ENCODE assay signal across 28 mouse cellular contexts in the genomic region with DNA sequence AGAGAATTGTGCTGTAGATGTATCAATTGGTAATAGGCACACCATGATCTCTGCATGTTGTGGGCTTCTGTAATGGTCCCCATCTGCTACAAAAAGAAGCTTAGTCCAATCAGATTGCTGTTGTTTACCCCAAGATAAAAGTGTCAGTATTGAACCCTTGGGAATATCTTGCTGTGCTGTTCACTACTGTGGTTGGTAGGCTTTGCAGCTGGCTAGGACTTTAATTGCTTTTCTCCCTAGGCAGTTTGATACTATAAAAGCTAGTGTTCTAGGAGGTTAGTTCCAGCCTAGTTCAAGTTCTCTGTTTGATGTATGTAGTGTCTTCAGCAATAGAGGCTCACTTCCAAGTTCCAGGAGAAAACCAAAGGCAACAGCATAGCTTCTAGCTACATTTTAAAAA.
"Had no signal": no experiment of that assay in that cellular context is flagged by ENCODE, and none has a peak within 500 bp of the region (broad histone marks: within the 10 kb centered on the region; RNA-seq: fewer than 3 reads in every experiment).

No protein-coding gene starts in this region.

- H3K9ac ChIP-seq: embryonic facial prominence, embryonic 12.5 days; embryonic facial prominence, embryonic 13.5 days; embryonic facial prominence, embryonic 15.5 days; forebrain, embryonic 12.5 days; forebrain, embryonic 15.5 days; forebrain, postnatal 0 days had no signal

- H3K27me3 ChIP-seq: embryonic facial prominence, embryonic 12.5 days; embryonic facial prominence, embryonic 13.5 days; embryonic facial prominence, embryonic 15.5 days; forebrain, embryonic 12.5 days; forebrain, embryonic 15.5 days had no signal

- H3K27ac ChIP-seq: embryonic facial prominence, embryonic 10.5 days; embryonic facial prominence, embryonic 12.5 days; embryonic facial prominence, embryonic 13.5 days; embryonic facial prominence, embryonic 15.5 days; forebrain, embryonic 10.5 days; forebrain, embryonic 12.5 days; forebrain, embryonic 15.5 days; gastrocnemius, adult 2 months; heart, adult 2 months had no signal

- H3K9me3 ChIP-seq: embryonic facial prominence, embryonic 10.5 days; embryonic facial prominence, embryonic 12.5 days; embryonic facial prominence, embryonic 13.5 days; embryonic facial prominence, embryonic 15.5 days; forebrain, embryonic 10.5 days; forebrain, embryonic 12.5 days; forebrain, embryonic 15.5 days had no signal

- H3K4me1 ChIP-seq: embryonic facial prominence, embryonic 10.5 days; embryonic facial prominence, embryonic 12.5 days; embryonic facial prominence, embryonic 13.5 days; embryonic facial prominence, embryonic 15.5 days; forebrain, embryonic 10.5 days; forebrain, embryonic 12.5 days; forebrain, embryonic 15.5 days had no signal

- H3K36me3 ChIP-seq: embryonic facial prominence, embryonic 10.5 days; embryonic facial prominence, embryonic 12.5 days; embryonic facial prominence, embryonic 13.5 days; embryonic facial prominence, embryonic 15.5 days; forebrain, embryonic 10.5 days; forebrain, embryonic 12.5 days; forebrain, embryonic 15.5 days had no signal

- H3K4me2 ChIP-seq: embryonic facial prominence, embryonic 12.5 days; embryonic facial prominence, embryonic 13.5 days; embryonic facial prominence, embryonic 15.5 days; forebrain, embryonic 12.5 days; forebrain, embryonic 15.5 days had no signal

- ATAC-seq: forebrain, embryonic 14.5 days; forebrain, embryonic 15.5 days; forebrain, embryonic 16.5 days; forebrain, postnatal 0 days had no signal

- DNase-seq: cerebellum, adult 2 months; cerebellum, adult 8-10 months; cerebellum, adult 9-10 months; cerebellum, adult 9-11 months; cerebellum, postnatal 10 days; cerebellum, postnatal 14 days; cerebellum, postnatal 25 days; cerebellum, postnatal 36 days; embryo, embryonic 11 days; forebrain, postnatal 0 days; gastrocnemius, adult 2 months; gastrocnemius, postnatal 10 days; gastrocnemius, postnatal 14 days; gastrocnemius, postnatal 25 days; gastrocnemius, postnatal 36 days; heart, adult 11 months; heart, adult 18-20 months; heart, adult 2 months had no signal

- H3K4me3 ChIP-seq: embryonic facial prominence, embryonic 10.5 days; embryonic facial prominence, embryonic 12.5 days; embryonic facial prominence, embryonic 13.5 days; embryonic facial prominence, embryonic 15.5 days; erythroblast, embryonic 14.5 days; forebrain, embryonic 10.5 days; forebrain, embryonic 12.5 days; forebrain, embryonic 15.5 days; gastrocnemius, adult 2 months; heart, adult 2 months had no signal
